Mouse (Mus musculus) kidney, embryonic 14.5 days (tissue): ENCODE results near the gene Sez6l. TPM values are rescaled to one million over a fixed set of nuclear protein-coding genes. Genes with fewer than 3 reads are reported as not detected.

ENCODE experiments used
- ATAC-seq: fragments of 200-750 bp; cut with Nextera tagmentation; 2 replicates; pipeline ENCODE4 v1.8.0; 2017; ENCODE audit warnings: moderate number of reproducible peaks, mild to moderate bottlenecking, moderate TSS enrichment, moderate library complexity; ENCODE audit not compliant: low FRiP score, low TSS enrichment
- H3K27ac ChIP-seq: fragments of 300-500 bp; sonication (generic); 2 replicates; pipeline ENCODE4 v1.5.1; 2014; ENCODE audit warnings: low read depth, mild to moderate bottlenecking, low read length, moderate library complexity, mixed read lengths
- H3K27me3 ChIP-seq: fragments of 300-500 bp; sonication (generic); 2 replicates; pipeline ENCODE4 v1.6.1; 2014; ENCODE audit warnings: mild to moderate bottlenecking, low read length; ENCODE audit not compliant: control insufficient read depth, insufficient read depth
- H3K36me3 ChIP-seq: fragments of 300-500 bp; sonication (generic); 2 replicates; pipeline ENCODE4 v1.6.1; 2014; ENCODE audit warnings: low read length, mixed read lengths; ENCODE audit not compliant: control insufficient read depth, insufficient read depth
- H3K4me1 ChIP-seq: fragments of 300-500 bp; sonication (generic); 2 replicates; pipeline ENCODE4 v1.6.1; 2014; ENCODE audit warnings: low read length, mixed read lengths; ENCODE audit not compliant: control insufficient read depth, insufficient read depth
- H3K4me2 ChIP-seq: fragments of 300-500 bp; sonication (generic); replicated peaks from 2 replicates; pipeline ENCODE4 v1.6.1; 2014; ENCODE audit warnings: low read depth, mild to moderate bottlenecking, low read length
- H3K4me3 ChIP-seq: fragments of 300-500 bp; sonication (generic); 2 replicates; pipeline ENCODE4 v1.5.1; 2014; ENCODE audit warnings: mild to moderate bottlenecking, low read length
- H3K9ac ChIP-seq: fragments of 300-500 bp; sonication (generic); 2 replicates; pipeline ENCODE4 v1.6.1; 2014; ENCODE audit warnings: low read depth, mild to moderate bottlenecking, low read length, moderate library complexity
- H3K9me3 ChIP-seq: fragments of 300-500 bp; sonication (generic); 2 replicates; pipeline ENCODE4 v1.6.1; 2016; ENCODE audit warnings: low read length; ENCODE audit not compliant: control insufficient read depth
- WGBS: fragments of 180-500 bp; shearing (Covaris S2); extraction: QIAGEN DNeasy Blood & Tissue Kit; methylation state at CpG from one replicate; pipeline ENCODE4 v1.1.7; 2014; 5-methylcytosine and 5-hydroxymethylcytosine counted together
- polyA plus RNA-seq: library from polyadenylated mRNA; unstranded; fragments of >200 nt; fragmentation: Nextera tagmentation; extraction: Ambion mirVana; gene quantifications from 2 replicates; pipeline ENCODE4 v1.2.1, GENCODE M21; 2014

The Sez6l gene
- polyA plus RNA-seq, result 0.23 and 0.26 TPM in 2 replicates

GRCm38 (mm10) chr5:112576993-112577670 lies at the start of gene Sez6l:
Gene Sez6l, minus strand, starts transcription at chr5:112577185.
- peak within 1 kb of the TSS; percentile 34 for H3K4me3 ChIP-seq
- no peaks in the 10 kb centered on the region for H3K9me3 ChIP-seq
- WGBS, result under 1% methylated on average over 49 of the region's 50 CpGs
- peaks cover 55% of the 10 kb centered on the region for H3K27me3 ChIP-seq
- H3K4me1 ChIP-seq, result peaks cover 5% of the 10 kb centered on the region; the same call in 1 of the 2 replicates
- H3K9ac ChIP-seq, result 0 out of 2 replicates have a peak within 1 kb of the TSS, but pooled peaks have one; percentile 18
- H3K36me3 ChIP-seq, result no peaks in the 10 kb centered on the region
- no peak within 1 kb of the TSS for H3K27ac ChIP-seq
- peak; percentile 55; the same call in 1 of the 2 replicates for ATAC-seq
- peak within 1 kb of the TSS; percentile 40 for H3K4me2 ChIP-seq

GRCm38 (mm10) chr5:112625555-112626160 lies 48.7 kb upstream of the Sez6l start:
- 51% methylated on average over 31 of the region's 31 CpGs for WGBS
- no peak for ATAC-seq
- Histone ChIP-seq H3K36me3 (no peaks in the 10 kb centered on the region), H3K27ac (no peak overlapping the region), H3K27me3 (peaks cover 4% of the 10 kb centered on the region; the same call in 1 of the 2 replicates), H3K4me3 (no peak overlapping the region), H3K4me1 (no peaks in the 10 kb centered on the region), H3K9ac (no peak overlapping the region), H3K4me2 (peak overlapping the region; percentile 31), H3K9me3 (no peaks in the 10 kb centered on the region)

GRCm38 (mm10) chr5:112622946-112623345 lies 46.0 kb upstream of the Sez6l start:
- no peaks in the 10 kb centered on the region for H3K9me3 ChIP-seq
- no peak overlapping the region for H3K9ac ChIP-seq
- no peak overlapping the region for H3K27ac ChIP-seq
- peaks cover 4% of the 10 kb centered on the region; the same call in 1 of the 2 replicates for H3K27me3 ChIP-seq
- ATAC-seq, result no peak
- 49% methylated on average over 2 of the region's 2 CpGs for WGBS
- H3K4me3 ChIP-seq, result no peak overlapping the region
- H3K4me2 ChIP-seq, result no peak overlapping the region
- no peaks in the 10 kb centered on the region for H3K4me1 ChIP-seq
- H3K36me3 ChIP-seq, result no peaks in the 10 kb centered on the region

GRCm38 (mm10) chr5:112620256-112620655 lies 43.3 kb upstream of the Sez6l start:
- H3K27ac ChIP-seq, result no peak overlapping the region
- H3K4me1 ChIP-seq, result no peaks in the 10 kb centered on the region
- 54% methylated on average over 3 of the region's 3 CpGs for WGBS
- no peaks in the 10 kb centered on the region for H3K36me3 ChIP-seq
- peaks cover 4% of the 10 kb centered on the region; the same call in 1 of the 2 replicates for H3K27me3 ChIP-seq
- no peak overlapping the region for H3K9ac ChIP-seq
- ATAC-seq, result no peak
- no peaks in the 10 kb centered on the region for H3K9me3 ChIP-seq
- no peak overlapping the region for H3K4me2 ChIP-seq
- H3K4me3 ChIP-seq, result no peak overlapping the region

GRCm38 (mm10) chr5:112619344-112619743 lies 42.4 kb upstream of the Sez6l start:
- no peak for ATAC-seq
- Histone ChIP-seq H3K4me1 (no peaks in the 10 kb centered on the region), H3K27me3 (peaks cover 4% of the 10 kb centered on the region; the same call in 1 of the 2 replicates), H3K36me3 (no peaks in the 10 kb centered on the region), H3K27ac (no peak overlapping the region), H3K4me2 (no peak overlapping the region), H3K9ac (no peak overlapping the region), H3K4me3 (no peak overlapping the region), H3K9me3 (no peaks in the 10 kb centered on the region)
- WGBS, result 80% methylated on average over 3 of the region's 3 CpGs

GRCm38 (mm10) chr5:112617602-112618247 lies 40.7 kb upstream of the Sez6l start:
- Histone ChIP-seq H3K9me3 (no peaks in the 10 kb centered on the region), H3K9ac (no peak overlapping the region), H3K27me3 (no peaks in the 10 kb centered on the region), H3K4me1 (no peaks in the 10 kb centered on the region), H3K4me2 (no peak overlapping the region), H3K27ac (no peak overlapping the region), H3K36me3 (no peaks in the 10 kb centered on the region), H3K4me3 (no peak overlapping the region)
- ATAC-seq, result no peak
- WGBS, result 81% methylated on average over 16 of the region's 16 CpGs

GRCm38 (mm10) chr5:112615946-112616617 lies 39.1 kb upstream of the Sez6l start:
- 49% methylated on average over 7 of the region's 7 CpGs for WGBS
- Histone ChIP-seq H3K4me3 (no peak overlapping the region), H3K9ac (no peak overlapping the region), H3K27ac (no peak overlapping the region), H3K27me3 (no peaks in the 10 kb centered on the region), H3K9me3 (no peaks in the 10 kb centered on the region), H3K4me2 (no peak overlapping the region), H3K36me3 (no peaks in the 10 kb centered on the region), H3K4me1 (no peaks in the 10 kb centered on the region)
- ATAC-seq, result no peak

- peaks cover 11% of the 10 kb centered on the region; the same call in 1 of the 2 replicates for H3K4me1 ChIP-seq
- no peak; the same call in 1 of the 2 replicates for ATAC-seq
- no peak overlapping the region for H3K4me2 ChIP-seq
- no peaks in the 10 kb centered on the region for H3K9me3 ChIP-seq
- 16% methylated on average over 9 of the region's 9 CpGs for WGBS
- no peak overlapping the region for H3K27ac ChIP-seq
- no peak overlapping the region for H3K9ac ChIP-seq
- no peaks in the 10 kb centered on the region for H3K27me3 ChIP-seq
- H3K4me3 ChIP-seq, result no peak overlapping the region
- H3K36me3 ChIP-seq, result no peaks in the 10 kb centered on the region
Measured at GRCm38 (mm10) chr5:112607867-112608516, 31.0 kb upstream of the Sez6l start.
